Mouse (Mus musculus): ENCODE data around the gene Gps2. TPM values are rescaled to one million over a fixed set of nuclear protein-coding genes. Genes with fewer than 3 reads are reported as not detected.
"Not testable (repeated sequence)": the region's sequence is repeated elsewhere in the genome, so short reads cannot be mapped to it uniquely, and the experiment has no call there.

Gene Gps2
- total and polyA plus RNA-seq, 3 experiments: 78.0 to 113 TPM; not detected in 1

DNA sequence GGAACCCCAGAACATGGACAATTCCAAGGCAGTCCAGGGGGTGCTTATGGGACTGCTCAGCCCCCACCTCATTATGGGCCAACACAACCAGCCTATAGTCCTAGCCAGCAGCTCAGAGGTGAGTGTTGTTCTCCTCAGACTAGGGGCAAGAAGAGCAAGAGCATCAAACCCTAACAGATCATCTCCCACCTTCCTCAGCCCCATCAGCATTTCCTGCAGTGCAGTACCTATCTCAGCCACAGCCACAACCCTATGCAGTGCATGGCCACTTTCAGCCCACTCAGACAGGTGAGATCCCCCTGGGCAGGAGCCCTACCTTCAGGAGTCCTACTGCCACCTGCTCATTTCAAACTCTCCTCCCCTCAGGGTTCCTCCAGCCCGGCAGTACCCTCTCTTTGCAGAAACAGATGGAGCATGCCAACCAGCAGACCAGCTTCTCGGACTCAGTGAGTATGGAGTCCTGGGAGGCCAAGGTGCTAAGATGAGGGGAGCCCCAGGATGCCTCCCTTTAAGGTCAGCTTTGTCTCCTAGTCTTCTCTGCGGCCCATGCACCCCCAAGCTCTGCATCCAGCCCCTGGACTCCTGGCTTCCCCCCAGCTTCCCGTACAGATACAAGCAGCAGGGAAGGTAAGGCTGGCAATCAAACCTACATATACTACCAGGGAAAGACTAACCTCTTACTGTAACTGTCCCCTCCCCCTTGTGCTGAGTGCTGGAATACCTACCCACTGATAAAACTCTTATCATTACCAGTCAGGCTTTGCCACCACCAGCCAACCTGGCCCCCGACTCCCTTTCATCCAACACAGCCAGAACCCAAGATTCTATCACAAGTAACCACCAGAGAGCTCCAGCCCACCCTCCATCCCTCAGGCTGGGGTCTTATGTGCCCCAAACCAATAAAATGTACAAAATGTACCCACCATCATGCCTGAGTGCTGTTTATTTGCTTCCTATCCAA, 2.3 kb downstream of the Gps2 start (continued):
- TF ChIP-seq GATA1 (IDR thresholded peaks at IDR 0.05; ENCODE audit: low read depth, low read length) (peak; percentile 98), POLR2AphosphoS2 (IDR thresholded peaks at IDR 0.05; ENCODE audit: low read length) (peak; percentile 98), TBP (IDR thresholded peaks at IDR 0.05; ENCODE audit: low read depth, low read length) (peak; percentile 13; the same call in 1 of the 2 replicates), BHLHE40 (IDR thresholded peaks at IDR 0.05; ENCODE audit: borderline replicate concordance, low read depth, low read length) (peak; percentile 70), KAT2A (conservative IDR thresholded peaks at IDR 0.05; ENCODE audit: low read depth, low read length) (no peak)

DNA sequence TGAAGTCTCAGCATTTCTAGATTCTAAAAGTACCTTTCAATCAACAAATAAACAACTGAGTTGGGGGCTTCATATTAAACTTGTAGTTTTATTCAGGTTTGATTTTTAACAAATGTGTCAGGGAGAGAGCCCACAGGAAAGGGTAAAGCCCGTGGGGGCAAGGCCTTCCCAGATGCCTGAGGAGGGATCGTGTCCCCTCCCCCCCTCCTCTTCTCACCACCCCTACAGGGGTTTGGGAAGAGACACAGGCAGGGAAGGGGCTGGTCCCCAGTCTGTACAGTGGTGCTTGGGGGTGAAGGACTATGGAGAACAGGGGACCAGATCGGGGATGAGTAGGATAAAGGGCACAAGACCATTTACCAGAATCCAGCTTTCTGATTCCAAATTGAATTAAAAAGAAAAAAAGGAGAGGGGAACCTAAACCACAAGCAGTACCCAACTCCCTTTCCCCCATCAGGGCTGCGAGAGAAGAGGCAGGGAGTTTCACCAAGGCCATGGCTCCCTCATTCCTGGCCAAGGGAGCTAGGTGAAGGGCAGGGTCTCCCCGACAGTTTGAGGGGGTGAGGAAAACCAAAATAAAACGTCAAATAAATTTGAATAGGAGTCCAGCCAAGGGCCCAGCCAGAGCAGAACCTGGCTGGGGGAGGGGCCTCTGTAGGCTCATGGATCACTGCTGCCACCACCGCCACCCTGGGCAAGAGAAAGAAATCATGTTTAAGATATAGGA, 3.1 kb downstream of the Gps2 start:
- peak; percentile 46 for DNase-seq (ENCODE audit: low read depth, low spot score)
- not testable (repeated sequence) for H3K4me3 ChIP-seq (ENCODE audit: control insufficient read depth in 1 of 2, insufficient read depth in 1 of 2, low read depth in 2 of 2, low read length in 2 of 2); H3K9me3 ChIP-seq (replicated peaks; ENCODE audit: insufficient read depth, low read length); H3K27me3 ChIP-seq (ENCODE audit: control insufficient read depth in 1 of 2, insufficient read depth in 2 of 2, low read length in 2 of 2)
- Histone ChIP-seq H3K9ac (ENCODE audit: control insufficient read depth, low read depth, low read length, poor library complexity, severe bottlenecking) (peak overlapping the region; percentile 19), H3K36me3 (ENCODE audit: control insufficient read depth in 1 of 2, insufficient read depth in 2 of 2, low read length in 2 of 2) (peaks cover 22 to 51% of the 10 kb centered on the region in 2 experiments), H3K79me2 (ENCODE audit: control insufficient read depth, insufficient read depth, low read length, poor library complexity) (peaks cover 61% of the 10 kb centered on the region), H3K27ac (ENCODE audit: control insufficient read depth, low read depth, low read length) (peak overlapping the region; percentile 74), H3K4me1 (ENCODE audit: control insufficient read depth in 1 of 2, insufficient read depth in 2 of 2, low read length in 2 of 2) (peaks cover 4 to 53% of the 10 kb centered on the region in 2 experiments)
- TF ChIP-seq CHD1 (IDR thresholded peaks at IDR 0.05; ENCODE audit: low read depth, low read length) (peak; percentile 93), SMC3 (IDR thresholded peaks at IDR 0.05; ENCODE audit: low read depth, low read length) (0 out of 2 replicates have a peak, but pooled peaks have one; percentile 5)

DNA sequence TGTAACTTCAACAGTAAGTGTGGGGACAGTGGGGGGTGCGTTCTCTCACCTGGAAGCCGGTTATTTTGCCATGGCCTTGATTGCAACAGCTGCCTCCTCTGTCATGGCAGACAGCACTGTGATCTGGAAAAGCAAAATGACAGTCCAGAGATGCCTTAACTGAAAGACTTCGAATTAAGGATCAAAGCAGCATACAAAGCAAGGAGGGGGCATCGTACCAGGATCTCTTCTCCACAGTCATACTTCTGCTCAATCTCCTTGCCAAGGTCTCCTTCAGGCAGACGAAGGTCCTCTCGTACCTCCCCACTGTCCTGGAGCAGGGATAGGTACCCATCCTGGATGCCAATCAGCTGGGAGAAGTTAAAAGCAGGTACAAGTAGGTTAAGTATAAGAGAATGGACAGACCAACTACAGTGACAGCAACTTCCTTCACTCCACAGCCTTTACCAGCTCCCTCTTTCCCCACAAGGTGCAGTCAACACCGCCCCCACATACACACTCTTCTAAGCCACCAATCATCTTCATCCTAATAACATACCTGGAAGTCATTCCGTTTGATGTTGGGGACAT, 3.8 kb downstream of the Gps2 start:
- Histone ChIP-seq H3K36me3 (ENCODE audit: control insufficient read depth in 1 of 2, insufficient read depth in 2 of 2, low read length in 2 of 2) (peaks cover 22 to 52% of the 10 kb centered on the region in 2 experiments), H3K4me1 (ENCODE audit: control insufficient read depth in 1 of 2, insufficient read depth in 2 of 2, low read length in 2 of 2) (peaks cover 4 to 53% of the 10 kb centered on the region in 2 experiments), H3K9me3 (replicated peaks; ENCODE audit: insufficient read depth, low read length) (no peaks in the 10 kb centered on the region), H3K9ac (ENCODE audit: control insufficient read depth, low read depth, low read length, poor library complexity, severe bottlenecking) (peak overlapping the region; percentile 9; the same call in 1 of the 2 replicates), H3K27me3 (ENCODE audit: control insufficient read depth in 1 of 2, insufficient read depth in 2 of 2, low read length in 2 of 2) (no peaks in the 10 kb centered on the region), H3K4me3 (ENCODE audit: control insufficient read depth in 1 of 2, insufficient read depth in 1 of 2, low read depth in 2 of 2, low read length in 2 of 2) (no peak overlapping the region), H3K79me2 (ENCODE audit: control insufficient read depth, insufficient read depth, low read length, poor library complexity) (peaks cover 61% of the 10 kb centered on the region), H3K27ac (ENCODE audit: control insufficient read depth, low read depth, low read length) (peak overlapping the region; percentile 74)
- no peak for TF ChIP-seq SMC3 (IDR thresholded peaks at IDR 0.05; ENCODE audit: low read depth, low read length)
- no peak for TF ChIP-seq ZKSCAN1 (IDR thresholded peaks at IDR 0.05; ENCODE audit: low read depth, low read length)
- TF ChIP-seq MYB (IDR thresholded peaks at IDR 0.05; ENCODE audit: low read depth, low read length): no peak
- peak in 1 of 2 experiments; percentile 51; a peak in 2 of 4 replicates for TF ChIP-seq POLR2A (IDR thresholded peaks at IDR 0.05; ENCODE audit: control insufficient read depth in 1 of 2, insufficient read depth in 1 of 2, low read depth in 1 of 2, low read length in 2 of 2, poor library complexity in 1 of 2)
- TF ChIP-seq RAD21 (IDR thresholded peaks at IDR 0.05; ENCODE audit: low read depth, low read length): no peak
- no peak for TF ChIP-seq E2F4 (IDR thresholded peaks at IDR 0.05; ENCODE audit: borderline replicate concordance, low read depth, low read length)
- peak; percentile 34; the same call in 1 of the 2 replicates for TF ChIP-seq SIN3A (IDR thresholded peaks at IDR 0.05; ENCODE audit: low read length)
- no peak for TF ChIP-seq CHD1 (IDR thresholded peaks at IDR 0.05; ENCODE audit: low read depth, low read length)
- TF ChIP-seq MAZ (IDR thresholded peaks at IDR 0.05; ENCODE audit: low read depth, low read length): no peak
- TF ChIP-seq ZMIZ1 (IDR thresholded peaks at IDR 0.05; ENCODE audit: low read depth, low read length): 0 out of 2 replicates have a peak, but pooled peaks have one; percentile 53
- no peak for TF ChIP-seq ELF1 (IDR thresholded peaks at IDR 0.05; ENCODE audit: low read depth, low read length)
- no peak for DNase-seq (ENCODE audit: low read depth, low spot score)

Measured in MEL (cell line).